Mouse (Mus musculus): ENCODE data around the gene Dhrs7b.
"Not testable (repeated sequence)": the region's sequence is repeated elsewhere in the genome, so short reads cannot be mapped to it uniquely, and the experiment has no call there.

Dhrs7b gene

DNA sequence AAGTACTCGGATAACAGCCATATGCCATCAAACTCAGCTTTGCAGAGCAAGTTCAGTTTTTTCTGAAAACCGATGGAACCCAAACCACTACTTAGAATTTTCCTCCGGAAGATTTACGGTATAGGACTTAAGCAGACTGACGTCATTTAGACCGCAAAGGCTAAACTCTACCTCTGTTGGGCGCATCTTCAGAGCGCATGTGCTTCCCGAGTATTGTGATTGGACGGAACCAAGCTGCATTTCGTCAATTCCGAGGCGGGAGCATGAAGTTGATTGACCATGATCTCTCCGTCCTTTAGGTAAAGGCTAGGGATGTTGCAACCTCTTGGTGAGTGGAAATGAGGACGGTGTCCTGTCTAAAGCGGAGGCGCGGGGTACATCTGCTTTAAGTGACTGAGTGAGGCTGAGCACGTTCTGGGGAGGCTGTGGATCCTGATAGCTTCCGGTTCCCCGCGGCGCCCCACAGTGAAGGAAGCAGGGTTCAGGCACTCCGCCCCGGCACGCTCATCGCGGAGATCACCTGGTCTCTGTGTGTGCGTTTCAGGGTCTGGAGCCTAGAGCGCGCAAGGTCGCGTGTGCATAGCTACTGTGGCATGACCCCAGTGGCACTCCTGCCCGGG, at the start of gene Dhrs7b:
Gene Dhrs7b (plus strand): TSS at position 199 of the 620 bp plus-strand sequence.
- peak; percentile 93 for DNase-seq (ENCODE audit: low read depth, low spot score)

DNA sequence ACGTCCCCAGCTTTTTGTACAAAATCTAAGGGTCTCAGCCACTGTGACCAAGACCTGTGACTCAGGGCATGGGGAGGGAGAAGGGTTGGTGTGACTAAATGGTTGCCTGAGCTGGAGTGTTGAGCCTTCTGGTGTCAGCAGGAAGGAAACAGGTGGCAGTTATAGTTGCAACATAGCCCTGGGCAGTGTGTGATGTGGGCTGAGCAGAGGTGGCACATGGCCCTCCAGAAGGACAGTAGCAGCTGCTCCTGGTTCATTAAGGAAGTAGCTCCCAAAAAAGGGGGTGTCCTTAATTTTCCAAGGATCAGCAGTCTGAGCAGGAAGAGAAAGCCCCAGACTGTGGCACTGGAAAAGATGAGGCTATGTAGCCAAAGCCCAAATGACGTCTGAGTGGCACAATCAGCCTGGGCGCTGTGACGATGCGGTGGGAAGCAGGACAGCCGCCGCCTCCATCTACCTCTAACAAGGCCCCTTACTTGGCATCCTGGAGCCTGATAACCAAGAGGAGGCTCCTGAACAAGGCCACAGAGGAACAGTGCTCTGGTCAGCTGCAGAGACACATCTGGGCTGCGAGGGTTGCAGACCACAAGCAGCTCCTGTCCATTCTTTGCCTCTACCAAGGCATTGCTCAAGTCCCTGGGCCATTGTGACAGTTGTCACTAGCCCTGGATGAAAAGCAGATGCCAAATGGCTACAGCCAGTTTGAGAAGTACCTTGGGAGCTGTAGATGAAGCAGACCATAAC, 46.1 kb upstream of the Dhrs7b start:
- no peak for DNase-seq (ENCODE audit: low read depth, low spot score)

DNA sequence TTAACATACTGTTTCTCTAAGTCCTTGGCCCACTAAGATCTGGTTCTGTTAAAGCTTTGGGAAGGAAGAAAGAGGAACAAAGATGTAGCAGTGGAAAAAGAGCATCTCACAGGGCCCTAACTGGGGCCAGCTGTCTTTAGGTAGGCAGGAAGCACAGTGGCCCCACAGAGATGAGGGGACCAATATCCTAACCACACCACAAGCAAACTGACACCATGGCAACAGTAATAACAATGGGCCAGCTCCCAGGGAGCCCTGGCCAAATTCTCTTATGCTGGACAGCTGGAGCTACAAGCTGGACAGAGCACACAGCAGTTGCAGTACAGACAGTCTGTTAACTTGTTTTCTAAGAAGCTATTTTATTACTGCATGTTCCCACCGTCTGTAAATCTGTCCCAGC, 42.8 kb upstream of the Dhrs7b start:
- DNase-seq (ENCODE audit: low read depth, low spot score): no peak

DNA sequence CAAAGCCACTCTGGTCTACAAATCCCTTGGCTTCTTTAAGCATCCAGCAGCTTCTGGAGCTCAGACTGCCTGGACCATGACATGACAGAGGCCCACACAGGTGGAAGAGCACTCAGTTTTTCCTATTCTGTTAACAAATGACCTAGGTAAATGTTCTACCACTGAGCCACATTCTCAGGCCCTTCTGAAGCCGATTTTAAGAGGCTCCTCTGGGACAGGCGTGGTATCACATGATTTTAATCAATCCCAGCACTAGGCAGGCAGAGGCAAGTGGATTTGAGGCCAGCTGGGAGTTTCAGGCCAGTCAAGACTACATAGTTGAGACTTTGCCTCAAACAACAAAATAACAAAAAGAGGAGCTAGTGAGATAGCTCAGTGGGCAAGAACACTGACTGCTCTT, 40.0 kb upstream of the Dhrs7b start:
- DNase-seq (ENCODE audit: low read depth, low spot score): no peak

DNA sequence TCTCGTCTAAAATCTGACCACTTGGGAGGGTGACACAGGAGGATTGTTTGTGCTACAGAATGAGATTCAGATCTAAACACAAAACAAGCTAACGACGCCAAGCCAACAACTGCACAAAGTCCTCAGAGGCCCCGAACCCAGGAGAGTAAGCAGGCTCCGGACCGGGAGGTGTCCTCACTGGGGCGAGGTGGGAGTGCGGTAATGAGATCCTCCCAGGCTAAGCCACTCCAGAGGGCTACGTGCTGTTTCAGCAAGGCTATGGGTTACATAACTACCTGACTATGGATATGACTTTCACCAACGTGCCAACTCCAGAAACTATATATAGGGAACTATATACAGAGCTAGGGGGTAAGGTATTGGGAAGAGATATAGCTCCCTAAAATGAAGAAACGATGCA, 34.1 kb upstream of the Dhrs7b start:
- no peak for DNase-seq (ENCODE audit: low read depth, low spot score)

DNA sequence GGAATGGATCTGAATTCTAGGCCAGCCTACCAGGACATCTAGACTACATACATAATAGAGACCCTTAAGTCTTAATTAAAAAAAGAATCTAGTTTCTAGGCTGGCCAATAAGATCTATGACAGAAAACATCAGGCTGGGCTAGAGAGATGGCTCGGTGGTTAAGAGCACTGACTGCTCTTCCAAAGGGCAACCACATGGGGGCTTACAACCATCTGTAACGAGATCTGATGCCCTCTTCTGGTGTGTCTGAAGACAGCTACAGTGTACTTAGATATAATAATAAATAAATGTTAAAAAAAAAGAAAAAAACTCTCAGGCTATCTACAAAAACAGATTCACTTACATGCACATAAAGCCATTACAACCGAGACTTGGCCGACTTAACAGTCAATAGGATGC, 30.5 kb upstream of the Dhrs7b start:
- DNase-seq (ENCODE audit: low read depth, low spot score): no peak

DNA sequence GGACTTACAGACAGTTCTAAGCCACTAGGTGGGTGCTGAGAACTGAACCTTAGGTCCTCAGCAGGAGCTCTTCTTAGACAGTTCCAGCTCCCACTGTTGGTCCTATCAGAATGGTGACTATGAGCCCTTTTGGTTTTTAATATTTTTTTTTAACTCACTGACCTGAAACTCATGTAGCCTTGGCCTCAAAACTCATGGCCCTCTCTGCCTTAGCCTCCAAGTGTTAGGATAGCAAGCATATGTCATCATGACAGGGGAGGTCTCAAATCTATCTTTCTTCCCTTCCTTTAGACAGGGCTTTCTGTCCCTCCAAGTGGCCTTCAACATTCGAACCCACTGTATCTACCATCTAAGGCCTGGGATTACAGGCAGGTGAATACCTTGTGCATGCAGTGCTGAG, 29.5 kb upstream of the Dhrs7b start:
- DNase-seq (ENCODE audit: low read depth, low spot score): no peak

DNA sequence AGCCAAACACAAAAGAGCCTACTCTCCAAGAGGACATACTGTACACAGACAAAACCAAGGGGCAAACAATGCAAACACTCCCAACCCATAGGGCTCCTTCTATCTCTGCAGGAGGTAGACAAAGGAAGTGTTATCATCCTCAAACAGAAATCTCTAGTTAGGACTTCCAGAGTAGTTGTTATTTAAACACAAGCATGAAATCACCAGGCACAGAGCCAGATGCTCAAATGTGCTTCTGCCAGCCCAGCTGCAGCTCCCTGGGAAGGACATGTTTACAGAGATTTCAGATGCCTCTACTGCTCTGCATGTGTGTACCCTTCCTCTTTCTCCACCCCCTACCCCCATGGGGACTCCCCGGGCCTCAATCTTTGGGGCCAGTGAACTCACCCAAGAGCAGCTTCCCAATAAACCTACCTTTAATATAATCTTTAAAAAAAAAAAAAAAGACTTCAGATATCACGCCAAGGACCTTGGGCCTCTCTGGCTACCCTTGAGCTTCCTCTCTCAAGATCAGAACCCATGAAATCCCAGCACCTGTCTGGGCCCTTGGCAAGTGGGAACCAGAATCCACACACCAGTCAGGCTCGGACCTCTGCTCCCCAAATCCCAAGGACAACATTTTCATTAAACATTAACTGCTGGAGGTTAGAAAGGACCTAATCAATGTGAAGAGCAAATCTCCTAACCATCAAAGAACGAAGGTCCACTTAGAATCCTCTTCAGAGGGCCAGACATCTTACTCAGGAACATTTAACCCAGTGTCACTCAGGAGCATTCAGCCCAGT, 22.0 kb upstream of the Dhrs7b start:
- DNase-seq (ENCODE audit: low read depth, low spot score): no peak

DNA sequence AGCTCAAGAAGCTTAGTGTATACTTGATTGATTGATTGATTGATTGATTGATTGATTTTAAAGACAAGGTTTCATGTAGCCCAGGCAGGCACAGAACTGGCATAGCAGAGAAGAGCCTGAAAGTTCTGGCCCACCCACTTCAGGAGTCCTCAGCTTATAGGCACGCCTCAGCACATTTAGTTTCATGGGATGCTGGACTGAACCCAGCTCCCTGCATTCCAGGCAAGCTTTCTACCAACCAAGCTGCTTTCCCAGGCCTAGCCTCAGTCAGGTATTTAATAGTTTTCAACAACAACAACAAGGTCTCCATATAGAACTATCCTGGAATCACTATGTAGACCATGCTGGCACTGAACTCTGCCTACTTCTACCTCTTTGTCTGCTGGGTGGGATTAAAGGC, 20.9 kb upstream of the Dhrs7b start:
- no peak for DNase-seq (ENCODE audit: low read depth, low spot score)

DNA sequence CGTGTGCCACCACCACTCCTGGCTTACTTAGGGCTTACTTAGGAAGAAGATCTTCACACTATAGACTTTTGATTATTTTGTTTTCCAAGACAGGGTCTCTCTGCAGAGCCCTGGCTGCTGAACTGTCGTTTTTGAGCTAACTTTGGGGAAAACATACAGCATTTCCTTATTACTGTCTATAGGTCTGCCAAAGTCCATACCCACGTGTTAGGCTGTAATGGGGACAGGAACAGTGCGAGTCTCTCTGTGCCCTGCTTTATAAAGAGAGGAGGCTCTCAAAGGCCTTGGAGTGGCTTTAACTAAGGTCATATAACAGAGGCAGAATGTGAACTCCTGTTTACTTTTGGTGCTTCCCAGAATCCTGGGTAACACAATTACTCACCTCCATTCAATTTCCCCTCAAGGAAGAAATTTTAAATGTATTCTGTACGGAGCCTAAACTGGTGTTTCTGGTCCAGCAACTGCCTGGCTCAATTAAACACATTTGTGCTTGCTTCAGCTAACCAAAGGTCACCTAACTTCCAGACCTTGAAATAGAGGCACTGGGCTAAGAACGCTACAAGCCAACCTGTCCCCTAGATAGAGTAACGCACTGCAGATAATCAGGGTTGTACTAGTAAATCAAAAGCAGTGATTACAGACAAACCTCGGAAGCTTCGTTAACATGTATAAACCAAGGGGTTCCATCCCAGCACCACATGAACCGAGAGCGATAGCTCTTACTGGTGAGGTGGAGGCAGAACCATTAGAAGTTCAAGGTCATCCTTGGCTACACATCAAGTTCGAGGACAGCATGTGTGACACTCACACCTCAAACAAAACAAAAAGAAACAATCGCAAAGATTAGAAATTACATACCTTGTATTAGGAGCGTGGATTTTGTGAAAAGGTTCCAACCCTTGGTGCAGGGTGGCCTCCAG, 20.1 kb upstream of the Dhrs7b start:
- DNase-seq (ENCODE audit: low read depth, low spot score): no peak

DNA sequence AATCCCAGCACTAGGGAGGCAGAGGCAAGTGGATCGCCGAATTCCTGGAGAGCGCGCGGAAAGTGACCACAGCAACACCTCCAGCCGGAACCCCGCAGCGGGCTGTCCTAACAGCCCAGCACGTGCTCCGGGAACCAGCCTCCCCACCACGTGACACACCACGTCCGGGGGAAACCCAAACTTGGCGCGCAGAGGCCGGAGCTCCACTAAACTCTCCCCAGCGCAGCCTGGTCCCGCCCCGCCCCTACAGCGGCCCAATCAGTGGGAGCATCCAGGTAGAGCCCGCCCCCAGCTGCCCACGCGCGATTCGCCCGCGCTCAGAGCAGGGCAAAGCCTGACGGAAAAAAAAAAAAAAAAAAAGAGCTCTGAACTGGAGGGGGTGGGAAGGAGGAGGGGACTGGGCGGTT, 19.4 kb upstream of the Dhrs7b start:
- peak; percentile 74 for DNase-seq (ENCODE audit: low read depth, low spot score)

DNA sequence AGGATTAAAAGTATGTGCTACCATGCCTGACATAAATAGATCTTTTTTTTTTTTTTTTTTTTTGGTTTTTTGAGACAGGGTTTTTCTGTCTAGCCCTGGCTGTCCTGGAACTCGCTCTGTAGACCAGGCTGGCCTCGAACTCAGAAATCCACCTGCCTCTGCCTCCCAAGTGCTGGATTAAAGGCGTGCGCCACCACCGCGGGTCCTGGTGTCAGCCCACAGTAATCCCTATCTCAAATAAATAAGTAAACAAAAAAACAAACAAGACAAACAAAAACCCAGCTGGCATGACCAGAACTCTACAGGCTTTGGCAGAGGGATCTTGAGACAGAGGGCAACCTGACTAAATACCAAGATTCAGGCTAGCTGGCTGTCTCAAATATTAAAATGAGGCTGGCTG, 18.8 kb upstream of the Dhrs7b start, which contains the start of gene Shmt1:
Gene Shmt1 (minus strand): TSS at position 101 of the 400 bp plus-strand sequence.
- not testable (repeated sequence) for DNase-seq (ENCODE audit: low read depth, low spot score)

DNA sequence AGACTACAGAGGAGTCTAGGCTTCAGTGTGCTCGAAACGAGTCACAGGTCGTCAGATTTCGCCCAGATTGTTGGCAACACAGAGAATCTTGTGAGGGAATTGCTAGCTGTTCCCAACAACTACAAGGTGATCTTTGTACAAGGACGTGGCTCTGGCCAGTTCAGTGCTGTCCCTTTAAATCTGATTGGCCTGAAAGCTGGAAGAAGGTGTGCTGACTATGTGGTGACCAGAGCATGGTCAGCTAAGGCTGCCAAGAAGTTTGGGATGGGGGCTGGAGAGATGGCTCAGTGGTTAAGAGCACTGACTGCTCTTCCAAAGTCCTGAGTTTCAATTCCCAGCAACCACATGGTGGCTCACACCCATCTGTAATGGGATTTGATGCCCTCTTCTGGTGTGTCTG, 14.0 kb upstream of the Dhrs7b start:
- no peak for DNase-seq (ENCODE audit: low read depth, low spot score)

DNA sequence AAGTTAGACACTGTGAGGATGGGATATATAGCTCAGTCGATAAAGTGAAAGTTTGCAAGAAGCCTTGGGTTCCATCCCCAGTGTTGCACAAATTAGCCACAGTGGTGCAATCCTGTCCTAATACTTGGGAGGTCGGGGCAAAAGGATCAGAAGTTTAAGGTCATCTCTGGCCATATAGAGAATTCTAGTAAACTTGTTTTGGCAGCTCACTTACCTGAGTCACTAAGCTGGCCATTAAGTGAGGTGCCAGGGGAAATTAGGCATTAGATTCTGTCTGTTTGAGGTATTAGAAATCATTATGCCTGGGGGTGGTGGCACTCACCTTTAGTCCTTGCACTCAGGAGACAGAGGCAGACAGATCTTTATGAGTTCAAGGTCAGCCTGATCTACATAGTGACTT, 6.7 kb upstream of the Dhrs7b start:
- no peak for DNase-seq (ENCODE audit: low read depth, low spot score)

DNA sequence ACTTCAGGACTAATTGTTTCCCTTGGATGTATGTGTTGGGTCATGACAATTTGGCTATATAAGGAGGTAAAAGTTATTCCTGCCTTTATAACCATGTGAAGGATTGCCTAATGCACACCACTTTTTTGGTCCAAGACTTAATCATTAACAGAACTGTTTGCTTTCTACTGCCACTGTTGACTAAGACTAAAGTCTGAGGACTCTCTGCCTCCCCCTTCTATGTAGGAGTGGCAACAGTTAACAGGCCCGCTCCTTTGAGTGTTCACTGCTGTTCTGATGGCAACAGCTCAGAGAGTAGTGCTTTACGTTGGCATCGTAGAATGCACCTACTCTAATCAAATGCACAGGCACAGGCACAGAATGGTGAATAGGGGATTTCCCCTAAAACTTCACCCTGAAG, 5.2 kb upstream of the Dhrs7b start:
- no peak for DNase-seq (ENCODE audit: low read depth, low spot score)

DNA sequence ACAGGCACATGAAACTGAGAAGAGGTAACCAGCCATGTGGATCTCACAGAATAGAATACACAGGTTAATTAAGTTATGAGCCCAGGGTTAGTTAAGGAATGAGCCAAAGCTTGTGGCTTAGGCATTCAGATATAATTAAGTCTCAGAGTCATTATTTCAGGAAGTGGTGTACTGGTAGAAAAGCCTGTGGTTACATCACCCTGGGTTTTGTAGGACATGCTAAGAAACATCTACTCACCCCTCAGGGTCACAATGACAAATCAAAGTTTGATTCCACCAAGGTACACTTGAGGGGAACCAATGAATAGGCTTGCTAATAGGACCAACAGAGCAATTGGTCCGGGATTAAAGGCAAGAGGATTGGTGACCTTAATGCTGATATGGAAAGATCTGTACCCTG, 3.7 kb upstream of the Dhrs7b start:
- no peak for DNase-seq (ENCODE audit: low read depth, low spot score)

DNA sequence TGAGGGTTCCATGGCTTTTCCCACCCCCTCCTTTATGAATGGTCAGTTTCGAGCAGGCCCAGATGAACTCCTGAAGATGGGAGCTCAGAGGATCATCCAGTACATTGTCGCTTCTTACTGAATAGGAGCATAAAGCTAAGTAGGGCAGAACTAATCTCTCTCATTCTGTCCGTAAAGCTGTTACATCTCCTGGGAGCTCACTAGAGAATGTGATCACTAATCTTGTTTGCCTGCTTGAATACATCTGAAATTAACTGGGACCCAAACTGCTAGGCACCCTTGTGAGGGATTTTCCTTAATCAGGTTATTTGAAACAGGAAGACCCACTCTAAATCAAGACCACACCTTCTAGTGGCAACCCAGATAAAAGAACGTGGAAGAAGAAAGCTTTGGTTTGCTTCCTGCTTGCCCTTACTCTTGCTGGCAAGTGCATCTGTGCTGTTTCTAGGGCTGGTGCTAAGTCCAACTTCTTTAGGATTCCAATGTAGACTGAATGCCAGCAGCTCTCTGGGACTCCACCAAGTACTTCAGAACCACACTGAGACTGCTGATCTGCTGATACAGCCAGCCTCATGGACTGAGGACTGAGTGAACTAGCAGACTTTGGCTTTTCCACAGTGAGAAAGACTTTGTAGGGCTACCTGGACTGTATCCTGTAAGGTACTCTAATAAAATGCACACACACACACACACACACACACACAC, 3.0 kb upstream of the Dhrs7b start:
- DNase-seq (ENCODE audit: low read depth, low spot score): no peak

DNA sequence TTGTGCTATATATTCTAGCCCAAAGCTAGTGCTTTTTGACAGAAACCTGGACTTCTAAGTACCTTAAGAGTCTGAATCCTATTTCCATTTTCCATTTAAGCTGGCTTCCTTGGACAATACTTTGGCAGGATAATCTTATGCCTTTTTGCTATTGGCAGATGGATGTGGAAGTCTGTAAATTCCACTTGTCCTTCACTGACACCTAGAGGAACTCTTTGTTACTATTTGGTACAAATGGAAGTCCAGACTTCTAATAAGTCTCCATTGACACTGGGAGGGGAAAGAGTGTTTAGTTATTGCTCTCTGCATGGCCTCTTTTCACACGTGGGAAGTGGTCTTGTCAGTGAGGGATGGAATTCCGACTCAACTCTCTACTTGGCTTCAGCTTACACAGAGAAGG, 1.5 kb upstream of the Dhrs7b start:
- DNase-seq (ENCODE audit: low read depth, low spot score): no peak

DNA sequence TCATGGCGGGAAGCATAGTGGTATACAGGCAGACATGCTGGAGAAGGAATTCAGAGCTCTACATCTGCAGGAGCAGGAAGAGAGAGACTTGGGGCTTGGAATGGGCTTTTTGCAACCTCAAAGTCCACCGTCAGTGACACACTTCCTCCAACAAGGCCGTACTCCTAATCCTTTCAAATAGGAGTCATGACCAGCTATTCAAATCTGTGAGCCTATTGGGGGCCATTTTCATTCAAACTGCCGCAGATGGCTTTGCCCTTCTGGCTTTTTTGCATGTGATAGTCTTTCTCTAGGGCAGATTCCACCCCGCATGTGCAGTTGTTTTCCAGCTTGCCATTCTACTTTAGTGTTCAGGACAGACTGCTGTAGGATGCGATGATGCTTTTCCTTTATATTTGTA, 6.5 kb downstream of the Dhrs7b start:
- no peak for DNase-seq (ENCODE audit: low read depth, low spot score)

DNA sequence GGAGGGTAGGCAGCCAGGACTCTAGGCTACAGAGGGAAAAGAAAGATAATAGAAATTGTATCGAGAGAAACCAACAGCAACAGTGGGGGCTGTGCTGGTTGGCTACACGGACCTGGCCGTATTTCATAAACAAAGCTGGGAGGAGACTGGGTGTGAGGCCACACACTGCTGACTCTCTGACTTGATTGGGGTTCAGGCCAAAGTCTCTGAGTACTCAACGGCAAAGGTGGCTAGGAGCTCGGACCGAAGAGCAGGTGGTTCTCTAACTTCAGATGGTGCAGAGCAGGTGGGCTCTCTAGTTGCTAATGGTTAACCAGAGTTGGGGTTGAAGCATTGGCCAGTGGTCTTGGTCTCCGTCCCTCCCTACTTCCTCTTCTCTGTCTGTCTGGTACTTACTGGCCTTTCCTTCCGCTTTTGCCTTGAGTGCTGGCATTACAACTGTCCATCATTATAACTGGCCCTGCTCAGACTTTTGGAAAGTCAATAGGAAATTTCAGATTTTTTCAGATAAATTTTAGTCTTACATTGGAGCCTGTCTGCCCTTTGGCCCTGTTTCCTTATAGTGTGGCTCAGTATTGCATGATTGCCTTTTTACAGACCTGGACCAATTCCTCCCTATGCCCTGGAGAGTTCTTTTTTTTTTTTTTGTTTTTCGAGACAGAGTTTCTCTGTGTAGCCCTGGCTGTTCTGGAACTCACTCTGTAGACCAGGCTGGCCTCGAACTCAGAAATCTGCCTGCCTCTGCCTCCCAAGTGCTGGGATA, 7.4 kb downstream of the Dhrs7b start:
- no peak for DNase-seq (ENCODE audit: low read depth, low spot score)

All from brain, embryonic 18.5 days (tissue).